Mouse (Mus musculus): ENCODE measurements around the gene Mas1. TPM values are rescaled to one million over a fixed set of nuclear protein-coding genes. Genes with fewer than 3 reads are reported as not detected.

Gene Mas1
- polyA plus RNA-seq, 1 experiment from 2014 or later = 1.7 TPM

DNA sequence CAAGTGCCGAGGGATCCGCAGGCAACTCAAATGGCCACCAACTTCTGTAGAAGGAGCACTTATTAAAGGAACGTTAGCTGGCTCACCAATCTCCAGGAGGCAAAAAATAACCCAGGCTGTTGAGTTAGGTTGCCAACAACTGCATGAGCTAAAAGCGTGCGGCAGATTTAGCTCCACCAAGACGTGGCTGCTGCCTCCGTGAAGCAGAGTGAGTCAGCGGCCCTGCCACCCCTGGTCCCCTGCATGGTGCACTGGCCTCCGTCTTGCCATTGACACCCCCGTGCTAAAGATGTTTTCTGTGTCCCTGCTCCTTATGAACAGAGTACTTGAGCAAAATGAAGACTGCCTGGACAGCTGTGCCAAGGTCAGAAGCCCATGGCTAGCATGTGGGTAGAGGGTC is 1.1 kb downstream of the Mas1 start:
- no peak overlapping the region for H3K4me3 ChIP-seq
- H3K27me3 ChIP-seq = no peaks in the 10 kb centered on the region
- ATAC-seq (ENCODE audit: low FRiP score, low read depth) = no peak
- WGBS = 74% methylated on average over 10 of the region's 10 CpGs
- H3K27ac ChIP-seq = no peak overlapping the region
- no peaks in the 10 kb centered on the region for H3K9me3 ChIP-seq
- H3K9ac ChIP-seq = no peak overlapping the region
- no peak overlapping the region for H3K4me2 ChIP-seq (replicated peaks)
- H3K4me1 ChIP-seq = peaks cover 34% of the 10 kb centered on the region
- H3K36me3 ChIP-seq = no peaks in the 10 kb centered on the region

- WGBS = 81% methylated on average over 3 of the region's 3 CpGs
- no peaks in the 10 kb centered on the region for H3K9me3 ChIP-seq
Measured at GRCm38 (mm10) chr17:12865407-12865806, 2.5 kb downstream of the Mas1 start.

GRCm38 (mm10) chr17:12864111-12864510 is 3.8 kb downstream of the Mas1 start:
- Histone ChIP-seq H3K4me3 (no peak overlapping the region), H3K36me3 (no peaks in the 10 kb centered on the region)
- ATAC-seq (ENCODE audit: low FRiP score, low read depth) = no peak

More at GRCm38 (mm10) chr17:12865407-12865806, 2.5 kb downstream of the Mas1 start:
- Histone ChIP-seq H3K9ac (no peak overlapping the region), H3K27me3 (no peaks in the 10 kb centered on the region), H3K4me1 (peaks cover 24% of the 10 kb centered on the region), H3K4me3 (no peak overlapping the region), H3K36me3 (no peaks in the 10 kb centered on the region), H3K4me2 (replicated peaks) (no peak overlapping the region), H3K27ac (no peak overlapping the region)
- no peak for ATAC-seq (ENCODE audit: low FRiP score, low read depth)

GRCm38 (mm10) chr17:12859006-12859520 is 8.9 kb downstream of the Mas1 start:
- Histone ChIP-seq H3K4me1 (no peaks in the 10 kb centered on the region), H3K27me3 (no peaks in the 10 kb centered on the region), H3K9me3 (no peaks in the 10 kb centered on the region), H3K9ac (no peak overlapping the region), H3K36me3 (no peaks in the 10 kb centered on the region), H3K27ac (no peak overlapping the region), H3K4me3 (no peak overlapping the region), H3K4me2 (replicated peaks) (no peak overlapping the region)
- no peak for ATAC-seq (ENCODE audit: low FRiP score, low read depth)
- WGBS = 80% methylated on average over 8 of the region's 8 CpGs

More at GRCm38 (mm10) chr17:12864111-12864510, 3.8 kb downstream of the Mas1 start:
- H3K4me1 ChIP-seq = peaks cover 14% of the 10 kb centered on the region
- no peaks in the 10 kb centered on the region for H3K9me3 ChIP-seq
- H3K4me2 ChIP-seq (replicated peaks) = no peak overlapping the region
- H3K27ac ChIP-seq = no peak overlapping the region
- no peaks in the 10 kb centered on the region for H3K27me3 ChIP-seq
- H3K9ac ChIP-seq = no peak overlapping the region

DNA sequence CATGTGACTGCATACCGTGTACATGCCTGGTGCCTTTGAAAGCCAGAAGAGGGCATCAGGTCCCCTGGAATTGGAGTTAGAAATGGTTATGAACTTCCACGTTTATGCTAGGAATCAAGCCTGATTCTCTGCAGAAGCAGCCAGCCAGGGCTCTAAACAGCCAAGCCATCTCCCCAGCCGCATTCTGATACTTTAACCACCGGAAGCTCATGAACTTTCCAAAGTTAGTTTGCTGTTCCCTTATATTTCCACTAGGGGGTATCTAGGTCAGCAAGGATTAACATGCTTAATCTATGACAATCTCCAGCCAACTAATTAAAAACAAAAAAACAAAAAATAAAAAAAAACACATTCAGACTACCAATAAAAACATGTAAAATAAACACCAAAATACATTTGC is 9.9 kb downstream of the Mas1 start:
- H3K27ac ChIP-seq = no peak overlapping the region
- no peaks in the 10 kb centered on the region for H3K27me3 ChIP-seq
- no peak overlapping the region for H3K9ac ChIP-seq
- no peaks in the 10 kb centered on the region for H3K4me1 ChIP-seq
- no peak for ATAC-seq (ENCODE audit: low FRiP score, low read depth)
- H3K4me2 ChIP-seq (replicated peaks) = no peak overlapping the region
- H3K9me3 ChIP-seq = no peaks in the 10 kb centered on the region
- 36% methylated on average over 4 of the region's 4 CpGs for WGBS
- no peak overlapping the region for H3K4me3 ChIP-seq
- no peaks in the 10 kb centered on the region for H3K36me3 ChIP-seq

GRCm38 (mm10) chr17:12857395-12857794 is 10.5 kb downstream of the Mas1 start:
- 48% methylated on average over 3 of the region's 3 CpGs for WGBS
- Histone ChIP-seq H3K27me3 (no peaks in the 10 kb centered on the region), H3K9me3 (no peaks in the 10 kb centered on the region), H3K4me3 (no peak overlapping the region), H3K4me1 (no peaks in the 10 kb centered on the region), H3K9ac (no peak overlapping the region), H3K36me3 (no peaks in the 10 kb centered on the region), H3K27ac (no peak overlapping the region), H3K4me2 (replicated peaks) (no peak overlapping the region)
- no peak for ATAC-seq (ENCODE audit: low FRiP score, low read depth)

DNA sequence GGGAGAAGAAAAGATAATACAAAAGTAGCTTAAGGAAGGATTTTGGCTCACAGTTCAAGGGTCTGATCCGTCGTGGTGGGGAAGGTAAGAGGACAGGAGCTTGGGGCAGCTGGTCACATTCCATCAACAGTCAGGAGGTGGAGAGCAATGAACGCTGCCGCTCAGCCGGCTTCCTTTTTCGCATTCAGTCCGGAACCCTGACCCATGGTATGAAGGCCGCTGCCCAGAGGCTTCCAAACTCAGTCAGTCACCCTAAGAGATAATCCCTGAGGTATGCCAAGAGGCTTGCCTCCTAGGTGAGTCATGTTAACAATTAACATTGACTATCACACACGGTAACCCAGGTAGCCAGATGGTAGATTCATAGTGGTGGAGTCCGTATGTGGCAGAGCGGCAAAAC is 13.6 kb downstream of the Mas1 start:
- Histone ChIP-seq H3K9me3 (no peaks in the 10 kb centered on the region), H3K4me2 (replicated peaks) (no peak overlapping the region), H3K36me3 (no peaks in the 10 kb centered on the region), H3K27ac (no peak overlapping the region), H3K27me3 (no peaks in the 10 kb centered on the region), H3K4me3 (no peak overlapping the region), H3K4me1 (no peaks in the 10 kb centered on the region), H3K9ac (no peak overlapping the region)
- 96% methylated on average over 11 of the region's 11 CpGs for WGBS
- no peak for ATAC-seq (ENCODE audit: low FRiP score, low read depth)

DNA sequence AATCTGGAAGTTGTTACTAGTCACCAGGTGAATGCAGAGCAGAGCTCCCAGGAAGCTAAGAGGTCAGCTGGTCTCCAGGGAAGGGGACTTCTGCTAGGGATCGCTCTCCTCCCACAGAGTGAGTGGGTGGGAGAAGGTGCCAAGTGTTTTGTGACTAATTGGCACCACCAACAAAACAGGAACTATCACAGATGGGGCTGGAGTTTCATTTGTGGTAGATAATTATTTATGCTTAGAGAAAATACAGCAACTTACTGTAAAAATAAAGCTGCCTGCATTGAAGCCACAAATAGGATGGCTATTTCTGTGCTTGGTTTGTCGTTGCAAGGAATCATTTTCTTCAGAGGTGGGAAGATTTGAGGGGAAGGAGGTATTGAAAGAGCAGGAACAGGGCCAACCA is 14.1 kb downstream of the Mas1 start:
- Histone ChIP-seq H3K4me3 (no peak overlapping the region), H3K9me3 (no peaks in the 10 kb centered on the region), H3K4me1 (no peaks in the 10 kb centered on the region), H3K27ac (no peak overlapping the region), H3K4me2 (replicated peaks) (no peak overlapping the region), H3K36me3 (no peaks in the 10 kb centered on the region), H3K27me3 (no peaks in the 10 kb centered on the region), H3K9ac (no peak overlapping the region)
- no peak for ATAC-seq (ENCODE audit: low FRiP score, low read depth)
- WGBS = 91% methylated on average over 2 of the region's 2 CpGs

GRCm38 (mm10) chr17:12851689-12852088 is 16.3 kb downstream of the Mas1 start:
- Histone ChIP-seq H3K9me3 (no peaks in the 10 kb centered on the region), H3K4me1 (peaks cover 2% of the 10 kb centered on the region), H3K27me3 (no peaks in the 10 kb centered on the region), H3K4me3 (no peak overlapping the region), H3K4me2 (replicated peaks) (no peak overlapping the region), H3K36me3 (no peaks in the 10 kb centered on the region), H3K27ac (no peak overlapping the region), H3K9ac (no peak overlapping the region)
- ATAC-seq (ENCODE audit: low FRiP score, low read depth) = no peak
- 77% methylated on average over 11 of the region's 11 CpGs for WGBS

DNA sequence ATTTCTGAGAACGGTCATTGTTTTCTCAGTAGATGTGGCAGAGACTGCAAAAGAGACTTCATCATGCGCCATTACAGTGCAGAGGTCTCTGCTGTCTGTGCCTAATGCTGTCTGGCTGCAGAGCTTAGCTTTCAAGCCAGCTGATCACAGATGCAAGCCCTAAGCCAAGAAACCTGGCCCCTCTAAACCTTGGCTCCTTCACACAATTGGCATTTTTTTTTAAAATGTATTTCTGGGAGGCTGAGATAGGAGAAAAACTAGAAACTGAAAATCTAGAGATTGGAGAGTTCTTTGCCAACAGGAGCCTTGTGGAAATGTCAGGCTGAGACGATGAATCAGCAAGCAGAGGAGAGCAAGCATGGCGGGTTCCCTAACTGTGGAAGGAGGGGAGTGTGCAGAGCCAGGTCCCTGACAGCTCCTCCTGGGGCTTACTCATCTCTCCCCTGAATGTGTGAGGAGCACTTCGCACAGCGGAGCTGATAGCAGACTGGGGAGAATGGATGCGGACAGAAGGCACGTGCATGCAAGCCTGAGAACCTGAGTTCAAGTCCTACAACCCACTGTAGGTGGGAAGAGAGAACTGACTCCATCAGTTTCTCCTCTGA is 18.1 kb downstream of the Mas1 start:
- 85% methylated on average over 8 of the region's 8 CpGs for WGBS
- ATAC-seq (ENCODE audit: low FRiP score, low read depth) = no peak
- no peak overlapping the region for H3K4me3 ChIP-seq
- peaks cover 18% of the 10 kb centered on the region for H3K4me1 ChIP-seq
- no peaks in the 10 kb centered on the region for H3K9me3 ChIP-seq
- H3K36me3 ChIP-seq = no peaks in the 10 kb centered on the region
- no peak overlapping the region for H3K9ac ChIP-seq
- no peaks in the 10 kb centered on the region for H3K27me3 ChIP-seq
- no peak overlapping the region for H3K4me2 ChIP-seq (replicated peaks)
- no peak overlapping the region for H3K27ac ChIP-seq

GRCm38 (mm10) chr17:12847736-12848135 is 20.2 kb downstream of the Mas1 start:
- no peak for ATAC-seq (ENCODE audit: low FRiP score, low read depth)

DNA sequence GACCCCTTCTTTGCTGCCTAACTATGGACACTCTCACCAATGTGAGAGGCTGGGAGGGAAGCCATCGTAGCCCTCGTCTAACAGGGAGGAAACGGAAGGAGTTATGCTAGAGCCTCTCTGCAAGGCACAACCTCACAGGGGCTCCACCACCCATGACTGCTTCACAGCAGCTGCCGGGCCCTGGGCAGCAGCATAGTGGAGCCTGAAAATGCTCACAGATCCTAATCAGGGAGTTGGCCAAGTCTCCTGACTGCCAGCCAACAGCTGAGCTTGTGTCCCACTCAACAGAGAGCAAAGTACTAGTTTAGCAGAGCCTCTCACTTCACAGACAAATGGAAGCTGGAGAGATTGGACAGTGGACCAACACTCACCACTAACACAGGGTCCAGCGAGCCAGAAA is 21.5 kb downstream of the Mas1 start:
- WGBS = 54% methylated on average over 5 of the region's 5 CpGs
- no peaks in the 10 kb centered on the region for H3K36me3 ChIP-seq
- peak overlapping the region; percentile 84 for H3K27ac ChIP-seq
- H3K27me3 ChIP-seq = no peaks in the 10 kb centered on the region
- no peak for ATAC-seq (ENCODE audit: low FRiP score, low read depth)
- H3K9me3 ChIP-seq = no peaks in the 10 kb centered on the region
- no peak overlapping the region for H3K4me3 ChIP-seq
- H3K4me2 ChIP-seq (replicated peaks) = no peak overlapping the region
- H3K4me1 ChIP-seq = peaks cover 30% of the 10 kb centered on the region
- H3K9ac ChIP-seq = no peak overlapping the region

More at GRCm38 (mm10) chr17:12847736-12848135, 20.2 kb downstream of the Mas1 start:
- Histone ChIP-seq H3K36me3 (no peaks in the 10 kb centered on the region), H3K4me3 (no peak overlapping the region), H3K4me1 (peaks cover 30% of the 10 kb centered on the region), H3K4me2 (replicated peaks) (no peak overlapping the region), H3K9ac (no peak overlapping the region), H3K27me3 (no peaks in the 10 kb centered on the region), H3K9me3 (no peaks in the 10 kb centered on the region), H3K27ac (no peak overlapping the region)
- WGBS = 54% methylated on average over 4 of the region's 4 CpGs

- ATAC-seq (ENCODE audit: low FRiP score, low read depth) = peak; percentile 34; the same call in 1 of the 2 replicates
- WGBS = 21% methylated on average over 5 of the region's 5 CpGs
Measured at GRCm38 (mm10) chr17:12845862-12846261, 22.1 kb downstream of the Mas1 start.

More at GRCm38 (mm10) chr17:12845862-12846261, 22.1 kb downstream of the Mas1 start:
- Histone ChIP-seq H3K4me3 (no peak overlapping the region), H3K9me3 (no peaks in the 10 kb centered on the region), H3K4me1 (peaks cover 30% of the 10 kb centered on the region), H3K27me3 (no peaks in the 10 kb centered on the region), H3K9ac (no peak overlapping the region), H3K36me3 (no peaks in the 10 kb centered on the region), H3K4me2 (replicated peaks) (no peak overlapping the region), H3K27ac (peak overlapping the region; percentile 84)

Data from limb, embryonic 13.5 days (tissue).